Mouse (Mus musculus) stomach, postnatal 0 days (tissue): ENCODE results near the gene Ids.

Experiments
- CTCF ChIP-seq: IDR thresholded peaks from 2 replicates; pipeline ENCODE4 v1.5.1; 2016; ENCODE audit warnings: antibody characterized with exemption, low read depth, mild to moderate bottlenecking, moderate library complexity
- EP300 ChIP-seq: optimal IDR thresholded peaks from 2 replicates; pipeline ENCODE3; 2016; ENCODE audit warnings: antibody characterized with exemption

GRCm38 (mm10) chrX:70363446-70363845 lies 1.4 kb downstream of the Ids start:
- TF ChIP-seq CTCF (no peak), EP300 (no peak)
